Mouse (Mus musculus): ENCODE data around the gene Vps45. TPM values are rescaled to one million over a fixed set of nuclear protein-coding genes. Genes with fewer than 3 reads are reported as not detected.
"Not testable (repeated sequence)": the region's sequence is repeated elsewhere in the genome, so short reads cannot be mapped to it uniquely, and the experiment has no call there.

Vps45 gene
- total and polyA plus RNA-seq, 3 experiments: 6.1 to 28.7 (median 16.1) TPM

GRCm38 (mm10) chr3:96051839-96052238 is 6.4 kb downstream of the Vps45 start:
- no peak for DNase-seq (ENCODE audit: low spot score)
- no peak for TF ChIP-seq POLR2AphosphoS5 (IDR thresholded peaks at IDR 0.05; ENCODE audit: insufficient replicate concordance, low read depth, low read length)
- peak; percentile 46; the same call in 1 of the 2 replicates for TF ChIP-seq CTCF (IDR thresholded peaks at IDR 0.05; ENCODE audit: low read depth, low read length)

DNA sequence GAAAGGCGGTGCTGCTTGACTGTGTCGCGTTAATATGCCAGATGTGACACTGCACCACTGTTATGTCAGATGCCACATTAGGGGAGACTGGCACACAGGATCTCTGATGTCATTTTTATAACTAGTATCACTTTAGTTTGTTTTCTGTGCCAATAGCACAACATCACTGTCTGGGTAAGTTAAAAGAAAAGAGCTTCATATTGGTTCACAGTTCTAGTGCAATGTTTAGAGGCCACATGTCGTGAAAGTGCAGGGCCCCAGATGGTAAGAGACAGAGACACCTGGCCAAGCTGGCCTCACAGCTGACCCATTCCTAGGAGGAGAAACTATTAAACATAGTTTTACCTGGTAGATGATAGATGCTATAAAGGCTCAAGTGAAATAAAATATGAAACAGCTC is 7.1 kb downstream of the Vps45 start:
- ATAC-seq (ENCODE audit: extremely low read depth, insufficient number of reproducible peaks, low FRiP score, poor library complexity, severe bottlenecking) (no peak), DNase-seq (ENCODE audit: low spot score) (no peak)

More at GRCm38 (mm10) chr3:96051839-96052238, 6.4 kb downstream of the Vps45 start:
- no peak overlapping the region for H3K4me3 ChIP-seq (ENCODE audit: low read depth, low read length)
- H3K4me1 ChIP-seq (ENCODE audit: insufficient read depth, low read depth, low read length): peaks cover 15% of the 10 kb centered on the region
- H3K9me3 ChIP-seq (replicated peaks): no peaks in the 10 kb centered on the region
- no peaks in the 10 kb centered on the region for H3K27me3 ChIP-seq (ENCODE audit: insufficient read depth, low read length)
- H3K36me3 ChIP-seq (replicated peaks): peaks cover 45% of the 10 kb centered on the region
- ATAC-seq (ENCODE audit: extremely low read depth, insufficient number of reproducible peaks, low FRiP score, poor library complexity, severe bottlenecking): no peak

GRCm38 (mm10) chr3:96050779-96051178 is 7.5 kb downstream of the Vps45 start:
- no peak for DNase-seq (ENCODE audit: low spot score)
- no peak for TF ChIP-seq GATA1 (IDR thresholded peaks at IDR 0.05; ENCODE audit: borderline replicate concordance, low read length)
- no peak overlapping the region for H3K4me3 ChIP-seq (ENCODE audit: low read depth, low read length)
- ATAC-seq (ENCODE audit: extremely low read depth, insufficient number of reproducible peaks, low FRiP score, poor library complexity, severe bottlenecking): no peak
- peaks cover 48% of the 10 kb centered on the region for H3K36me3 ChIP-seq (replicated peaks)
- peaks cover 6% of the 10 kb centered on the region for H3K4me1 ChIP-seq (ENCODE audit: insufficient read depth, low read depth, low read length)
- no peaks in the 10 kb centered on the region for H3K27me3 ChIP-seq (ENCODE audit: insufficient read depth, low read length)
- H3K9me3 ChIP-seq (replicated peaks): no peaks in the 10 kb centered on the region

More for the DNA sequence above, 7.1 kb downstream of the Vps45 start:
- peaks cover 9% of the 10 kb centered on the region for H3K4me1 ChIP-seq (ENCODE audit: insufficient read depth, low read depth, low read length)
- no peaks in the 10 kb centered on the region for H3K27me3 ChIP-seq (ENCODE audit: insufficient read depth, low read length)
- H3K4me3 ChIP-seq (ENCODE audit: low read depth, low read length): no peak overlapping the region
- no peaks in the 10 kb centered on the region for H3K9me3 ChIP-seq (replicated peaks)
- TF ChIP-seq GATA2 (IDR thresholded peaks at IDR 0.05; ENCODE audit: borderline replicate concordance, low read depth, low read length) (no peak), TAL1 (conservative IDR thresholded peaks at IDR 0.05; ENCODE audit: low read depth, low read length) (no peak), CTCF (IDR thresholded peaks at IDR 0.05; ENCODE audit: low read depth, low read length) (no peak), POLR2AphosphoS5 (IDR thresholded peaks at IDR 0.05; ENCODE audit: insufficient replicate concordance, low read depth, low read length) (no peak), GATA1 (IDR thresholded peaks at IDR 0.05; ENCODE audit: borderline replicate concordance, low read length) (no peak)
- peaks cover 47% of the 10 kb centered on the region for H3K36me3 ChIP-seq (replicated peaks)

GRCm38 (mm10) chr3:96044559-96044958 is 13.7 kb downstream of the Vps45 start:
- DNase-seq (ENCODE audit: low spot score); ATAC-seq (ENCODE audit: extremely low read depth, insufficient number of reproducible peaks, low FRiP score, poor library complexity, severe bottlenecking); H3K27me3 ChIP-seq (ENCODE audit: insufficient read depth, low read length); H3K4me1 ChIP-seq (ENCODE audit: insufficient read depth, low read depth, low read length); H3K9me3 ChIP-seq (replicated peaks); H3K4me3 ChIP-seq (ENCODE audit: low read depth, low read length): not testable (repeated sequence)
- H3K36me3 ChIP-seq (replicated peaks): peaks cover 45% of the 10 kb centered on the region

DNA sequence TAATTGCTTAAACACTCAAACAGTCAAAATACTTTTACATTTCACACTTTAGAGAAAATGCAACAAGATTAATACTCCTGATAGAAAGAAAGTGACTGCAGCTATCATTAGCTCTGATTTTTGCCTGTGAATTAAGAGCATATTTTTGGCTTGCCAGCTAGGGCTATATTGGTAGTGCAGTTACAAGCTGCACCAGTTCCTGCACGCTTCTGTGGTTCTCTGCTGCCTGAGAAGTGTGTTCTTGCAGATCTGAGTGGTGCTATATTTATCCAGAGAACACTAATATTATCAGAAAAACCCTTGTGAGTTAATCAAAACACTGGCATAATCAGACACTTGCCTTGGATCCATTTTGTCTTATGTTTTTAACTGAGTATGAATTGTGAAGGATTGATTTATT is 15.2 kb downstream of the Vps45 start:
- Histone ChIP-seq H3K4me3 (ENCODE audit: low read depth, low read length) (no peak overlapping the region), H3K36me3 (replicated peaks) (peaks cover 45% of the 10 kb centered on the region), H3K4me1 (ENCODE audit: insufficient read depth, low read depth, low read length) (no peaks in the 10 kb centered on the region), H3K27me3 (ENCODE audit: insufficient read depth, low read length) (no peaks in the 10 kb centered on the region), H3K9me3 (replicated peaks) (no peaks in the 10 kb centered on the region)
- ATAC-seq (ENCODE audit: extremely low read depth, insufficient number of reproducible peaks, low FRiP score, poor library complexity, severe bottlenecking) (no peak), DNase-seq (ENCODE audit: low spot score) (no peak)
- no peak for TF ChIP-seq GATA1 (IDR thresholded peaks at IDR 0.05; ENCODE audit: borderline replicate concordance, low read length)
- no peak for TF ChIP-seq TAL1 (conservative IDR thresholded peaks at IDR 0.05; ENCODE audit: low read depth, low read length)
- TF ChIP-seq POLR2AphosphoS5 (IDR thresholded peaks at IDR 0.05; ENCODE audit: insufficient replicate concordance, low read depth, low read length): no peak
- TF ChIP-seq CTCF (IDR thresholded peaks at IDR 0.05; ENCODE audit: low read depth, low read length): no peak
- no peak for TF ChIP-seq GATA2 (IDR thresholded peaks at IDR 0.05; ENCODE audit: borderline replicate concordance, low read depth, low read length)

DNA sequence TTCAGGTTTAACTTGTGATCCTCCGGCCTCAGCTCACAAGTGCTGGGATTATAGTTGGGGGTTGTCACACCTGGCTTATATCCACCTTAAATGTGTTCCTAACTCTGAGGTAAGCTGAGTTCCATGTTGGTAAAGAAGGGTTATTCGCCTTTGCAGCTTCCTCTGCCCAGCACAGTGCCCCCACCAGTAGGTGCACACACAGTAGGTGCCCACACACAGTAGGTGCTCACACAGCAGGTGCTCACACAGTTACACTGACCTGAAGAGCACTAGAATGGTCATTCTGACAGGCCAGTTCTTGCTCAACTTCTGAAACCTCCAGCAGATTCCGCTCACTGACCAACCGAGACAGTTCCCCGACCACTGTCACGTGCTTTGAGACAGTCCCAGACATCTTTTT is 17.2 kb downstream of the Vps45 start:
- H3K4me3 ChIP-seq (ENCODE audit: low read depth, low read length): no peak overlapping the region
- no peaks in the 10 kb centered on the region for H3K9me3 ChIP-seq (replicated peaks)
- no peak for DNase-seq (ENCODE audit: low spot score)
- H3K27me3 ChIP-seq (ENCODE audit: insufficient read depth, low read length): no peaks in the 10 kb centered on the region
- H3K4me1 ChIP-seq (ENCODE audit: insufficient read depth, low read depth, low read length): no peaks in the 10 kb centered on the region
- H3K36me3 ChIP-seq (replicated peaks): peaks cover 36% of the 10 kb centered on the region
- no peak for TF ChIP-seq GATA2 (IDR thresholded peaks at IDR 0.05; ENCODE audit: borderline replicate concordance, low read depth, low read length)
- TF ChIP-seq TAL1 (conservative IDR thresholded peaks at IDR 0.05; ENCODE audit: low read depth, low read length): no peak
- TF ChIP-seq GATA1 (IDR thresholded peaks at IDR 0.05; ENCODE audit: borderline replicate concordance, low read length): no peak
- TF ChIP-seq CTCF (IDR thresholded peaks at IDR 0.05; ENCODE audit: low read depth, low read length): no peak
- TF ChIP-seq POLR2AphosphoS5 (IDR thresholded peaks at IDR 0.05; ENCODE audit: insufficient replicate concordance, low read depth, low read length): no peak
- no peak for ATAC-seq (ENCODE audit: extremely low read depth, insufficient number of reproducible peaks, low FRiP score, poor library complexity, severe bottlenecking)

GRCm38 (mm10) chr3:96040663-96041006 is 17.6 kb downstream of the Vps45 start:
- H3K36me3 ChIP-seq (replicated peaks): peaks cover 33% of the 10 kb centered on the region
- ATAC-seq (ENCODE audit: extremely low read depth, insufficient number of reproducible peaks, low FRiP score, poor library complexity, severe bottlenecking) (no peak), DNase-seq (ENCODE audit: low spot score) (no peak)
- TF ChIP-seq GATA2 (IDR thresholded peaks at IDR 0.05; ENCODE audit: borderline replicate concordance, low read depth, low read length): no peak
- no peak for TF ChIP-seq POLR2AphosphoS5 (IDR thresholded peaks at IDR 0.05; ENCODE audit: insufficient replicate concordance, low read depth, low read length)
- no peak for TF ChIP-seq CTCF (IDR thresholded peaks at IDR 0.05; ENCODE audit: low read depth, low read length)
- no peak for TF ChIP-seq GATA1 (IDR thresholded peaks at IDR 0.05; ENCODE audit: borderline replicate concordance, low read length)
- TF ChIP-seq TAL1 (conservative IDR thresholded peaks at IDR 0.05; ENCODE audit: low read depth, low read length): no peak
- H3K9me3 ChIP-seq (replicated peaks): no peaks in the 10 kb centered on the region
- no peaks in the 10 kb centered on the region for H3K4me1 ChIP-seq (ENCODE audit: insufficient read depth, low read depth, low read length)
- no peaks in the 10 kb centered on the region for H3K27me3 ChIP-seq (ENCODE audit: insufficient read depth, low read length)
- no peak overlapping the region for H3K4me3 ChIP-seq (ENCODE audit: low read depth, low read length)
